Mouse (Mus musculus) gastrocnemius, postnatal 36 days (tissue): Measurements from ENCODE around the gene Hdac7. TPM values are rescaled to one million over a fixed set of nuclear protein-coding genes. Genes with fewer than 3 reads are reported as not detected.

ENCODE experiments used
- DNase-seq, 2 experiments: peaks; one replicate each; pipeline ENCODE4 v3.0.0; 2022
- intact Hi-C: fragments of 180-260 bp; cut with DNase I; formaldehyde crosslinking; loops from one replicate; pipeline ENCODE4 v1.15.1; 2025
- total RNA-seq, 2 experiments: library from RNA; stranded (reverse); gene quantifications; 2 replicates each; pipeline ENCODE4 v1.2.3; 2021

Gene Hdac7
- total RNA-seq, 2 experiments from 2014 or later = 10.6 to 11.8 TPM

DNA sequence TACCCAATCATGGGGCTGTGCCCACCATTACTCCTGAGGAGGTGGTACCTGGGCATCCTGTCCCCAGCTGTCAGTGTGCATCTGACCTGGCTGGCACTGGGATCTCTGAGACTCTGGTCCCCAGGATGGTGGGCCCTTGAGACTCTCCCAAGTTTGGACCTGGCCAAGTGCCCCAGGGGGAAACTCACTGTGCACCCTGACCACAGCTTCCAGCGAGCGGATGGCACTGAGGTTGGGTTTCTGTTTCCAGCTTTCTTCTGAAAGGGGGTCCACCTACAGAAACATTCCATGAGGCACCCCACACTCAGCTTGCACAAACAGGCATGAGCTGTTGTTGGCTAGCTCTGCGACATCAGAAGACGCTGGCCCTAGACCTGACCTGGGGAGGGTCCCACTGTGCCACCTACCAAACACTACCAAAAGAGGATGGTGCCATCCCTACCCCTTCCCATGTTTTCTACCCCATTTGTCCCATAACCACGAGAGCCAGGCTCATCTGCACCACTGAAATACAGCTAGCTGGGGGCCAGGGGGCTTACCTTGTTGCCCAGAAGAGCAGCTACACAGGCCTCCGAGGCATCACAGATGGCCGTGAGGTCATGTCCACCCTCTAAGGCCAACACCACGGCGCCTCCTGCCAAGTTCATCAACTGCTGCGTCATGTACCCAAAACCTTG, 48.6 kb downstream of the Hdac7 start:
- intact Hi-C loops = no loop called here
- DNase-seq = no peak

DNA sequence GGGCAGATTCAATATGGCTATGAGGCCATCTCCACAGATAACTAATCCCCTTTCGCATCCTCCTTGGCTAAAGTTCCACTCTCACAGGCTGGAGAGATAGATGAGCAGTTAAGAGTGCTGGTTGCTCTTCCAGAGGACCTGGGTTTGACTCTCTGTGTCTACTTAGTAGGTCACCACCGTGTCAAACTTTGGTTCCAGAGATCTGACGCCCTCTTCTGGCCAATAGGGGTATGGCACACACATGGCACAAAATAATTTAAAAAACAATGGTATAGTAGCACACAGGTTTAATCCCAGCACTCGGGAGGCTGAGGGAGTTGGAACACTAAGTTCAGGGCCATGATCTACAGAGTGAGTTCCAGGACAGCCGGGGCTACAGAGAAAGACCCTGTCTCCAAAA, 50.0 kb downstream of the Hdac7 start:
- no peak for DNase-seq
- intact Hi-C loops = no loop called here

DNA sequence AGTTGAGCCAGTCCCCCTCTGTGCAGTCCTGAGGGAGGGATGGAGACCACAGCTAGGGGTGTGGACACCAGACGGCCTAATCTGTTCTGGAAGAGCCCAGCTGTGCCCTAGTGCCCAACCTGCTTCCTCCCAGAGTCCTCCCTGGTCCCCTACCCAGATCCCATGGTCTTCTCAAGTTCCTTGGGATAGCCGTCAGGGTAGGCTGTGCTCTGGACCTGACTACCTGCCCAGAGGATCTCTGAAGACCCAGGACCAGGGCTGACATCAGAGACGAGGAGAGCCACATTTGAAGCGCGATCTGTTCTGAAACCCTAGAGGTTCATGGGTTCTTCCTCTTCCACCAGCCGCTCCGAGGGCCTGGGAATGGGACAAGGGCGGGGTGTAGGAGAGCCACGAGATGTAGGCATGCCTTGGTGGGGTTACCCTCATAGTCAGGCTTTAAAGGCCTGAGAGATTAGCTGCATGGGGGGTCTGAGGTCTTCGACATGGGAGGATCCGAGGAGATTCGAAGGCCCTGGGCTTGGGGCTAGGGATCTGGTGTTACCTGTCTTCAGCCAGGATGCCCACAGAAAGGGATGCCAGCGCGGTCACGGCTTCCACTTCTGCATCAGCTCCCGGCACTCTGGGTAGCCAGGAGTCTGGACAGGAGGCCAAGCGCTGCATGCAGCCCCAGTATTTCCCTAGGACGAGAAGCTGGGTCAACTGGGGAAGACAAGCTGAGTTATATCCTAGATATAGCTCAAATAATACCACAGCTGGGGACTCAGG, 50.7 kb downstream of the Hdac7 start:
- no peak for DNase-seq
- intact Hi-C loops = no loop called here

DNA sequence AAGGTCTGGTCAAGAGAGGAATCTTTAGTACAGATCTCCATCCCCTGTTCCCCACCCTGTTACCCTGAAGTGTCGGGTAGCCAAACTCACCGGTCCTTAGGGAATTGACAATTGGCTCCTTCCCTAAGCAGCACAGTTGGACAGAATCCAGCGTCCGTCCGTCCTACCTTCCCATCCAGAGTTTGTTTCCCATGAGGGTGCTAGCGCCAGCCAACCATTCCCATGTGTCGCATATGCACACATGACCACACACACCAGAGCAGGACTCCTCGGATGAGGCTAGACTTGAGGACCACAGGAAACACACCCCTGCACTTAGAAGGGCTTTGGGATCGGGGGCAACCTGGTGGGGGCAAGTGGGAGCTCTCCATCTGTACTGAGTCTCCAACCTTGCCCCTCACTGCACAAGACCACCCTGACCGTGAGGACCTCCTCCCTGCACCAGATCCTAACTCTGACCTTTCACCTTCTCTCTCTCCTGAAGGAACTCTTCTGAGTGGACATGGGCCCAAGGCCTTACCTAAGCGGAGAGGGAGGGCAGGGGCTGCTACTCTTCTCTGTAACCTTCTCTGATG, 53.1 kb downstream of the Hdac7 start:
- intact Hi-C loops = no loop called here
- DNase-seq = no peak

DNA sequence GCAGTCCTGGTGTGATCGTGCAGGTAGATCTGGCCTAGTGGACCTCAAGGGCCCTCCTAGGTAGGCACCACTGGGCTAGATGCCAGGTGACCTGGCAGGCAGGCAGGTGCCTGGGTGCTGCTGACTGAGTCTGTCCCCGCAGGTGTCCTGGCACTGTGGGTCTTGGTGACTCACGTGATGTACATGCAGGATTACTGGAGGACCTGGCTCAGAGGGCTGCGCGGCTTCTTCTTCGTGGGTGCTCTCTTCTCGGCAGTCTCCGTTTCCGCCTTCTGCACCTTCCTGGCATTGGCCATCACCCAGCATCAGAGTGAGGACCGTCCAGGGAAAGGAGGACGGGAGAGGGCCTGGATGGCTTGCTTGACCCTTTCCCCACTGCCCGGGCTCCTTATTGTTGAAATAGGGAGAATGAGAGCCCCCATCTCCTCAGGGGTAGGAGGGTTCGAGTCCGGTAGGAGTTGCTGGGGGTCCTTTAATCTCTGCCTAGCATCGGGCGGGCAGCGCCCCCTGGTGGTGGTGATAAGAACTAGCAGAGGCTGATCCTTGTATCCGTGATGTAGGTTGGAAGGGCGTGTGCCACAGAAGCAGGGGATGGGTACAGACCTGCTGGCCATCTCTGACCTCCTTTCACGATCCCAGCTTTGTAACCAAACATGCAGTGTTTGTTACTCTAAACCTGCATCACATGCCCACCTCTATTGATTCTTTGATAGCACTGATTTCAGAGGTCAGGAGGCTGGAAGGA, 54.4 kb downstream of the Hdac7 start:
- intact Hi-C loops = no loop called here
- DNase-seq = no peak

DNA sequence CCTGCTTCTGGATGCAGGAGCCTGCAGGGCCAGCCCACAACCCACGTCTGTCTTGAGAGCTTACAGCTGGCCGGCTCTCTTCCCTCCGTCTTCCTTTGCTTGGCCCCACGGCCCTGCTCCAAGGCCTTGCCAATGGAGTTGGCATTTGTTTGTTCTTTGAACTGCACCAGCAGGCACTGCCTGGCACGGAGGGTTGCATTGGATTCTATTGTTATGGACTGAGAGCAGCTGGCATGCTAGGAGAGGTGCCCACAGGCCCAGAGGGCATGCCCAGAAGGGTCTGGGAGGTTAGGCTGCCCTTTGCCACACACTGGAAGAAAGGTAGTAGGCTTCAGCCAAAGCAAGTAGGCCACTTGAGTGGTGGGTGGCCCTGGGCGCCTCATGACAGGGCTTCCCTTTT, 55.5 kb downstream of the Hdac7 start:
- no peak for DNase-seq
- intact Hi-C loops = no loop called here

DNA sequence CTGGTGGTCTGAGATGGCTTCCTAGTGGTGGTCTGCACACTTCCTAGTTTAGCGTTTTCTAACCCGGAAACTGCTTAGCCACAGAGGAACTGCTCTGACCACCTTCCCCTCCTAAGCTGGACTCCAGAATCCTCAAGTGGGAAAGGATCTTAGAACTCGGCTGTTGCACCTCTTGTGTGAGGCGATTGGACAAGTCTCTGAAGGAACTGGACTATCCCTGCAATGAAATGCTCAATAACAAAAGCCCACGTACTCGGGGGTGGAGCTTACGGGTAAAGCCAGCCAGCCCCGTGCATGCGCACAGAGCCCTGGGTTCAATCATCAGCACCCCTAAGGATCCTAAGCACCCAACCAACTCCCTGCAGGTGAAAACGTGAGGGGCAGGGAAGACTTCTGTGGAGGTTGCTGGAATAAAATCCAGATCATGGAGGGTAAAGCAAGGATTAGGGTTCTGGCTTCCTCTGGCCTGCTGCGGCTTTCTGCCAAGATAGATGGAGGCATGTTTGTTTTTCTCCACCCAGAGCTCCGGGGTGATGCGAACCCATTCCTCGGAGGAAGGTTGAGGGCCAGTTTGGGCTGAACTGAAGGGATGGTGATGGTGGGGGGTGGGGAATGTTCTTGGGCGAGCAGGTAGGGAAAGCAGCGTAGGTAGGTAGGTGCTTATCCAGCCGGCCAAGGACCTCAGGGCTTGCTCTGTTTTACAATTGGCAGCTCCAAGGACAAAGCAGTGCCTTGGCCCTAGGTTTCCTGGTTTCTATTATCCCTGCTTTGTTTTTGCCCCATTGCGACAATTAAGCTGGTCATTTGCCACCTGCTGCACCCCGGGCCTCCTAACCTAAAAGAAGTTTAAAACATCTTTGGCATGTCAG, 56.3 kb downstream of the Hdac7 start:
- DNase-seq = no peak
- intact Hi-C loops = no loop called here

DNA sequence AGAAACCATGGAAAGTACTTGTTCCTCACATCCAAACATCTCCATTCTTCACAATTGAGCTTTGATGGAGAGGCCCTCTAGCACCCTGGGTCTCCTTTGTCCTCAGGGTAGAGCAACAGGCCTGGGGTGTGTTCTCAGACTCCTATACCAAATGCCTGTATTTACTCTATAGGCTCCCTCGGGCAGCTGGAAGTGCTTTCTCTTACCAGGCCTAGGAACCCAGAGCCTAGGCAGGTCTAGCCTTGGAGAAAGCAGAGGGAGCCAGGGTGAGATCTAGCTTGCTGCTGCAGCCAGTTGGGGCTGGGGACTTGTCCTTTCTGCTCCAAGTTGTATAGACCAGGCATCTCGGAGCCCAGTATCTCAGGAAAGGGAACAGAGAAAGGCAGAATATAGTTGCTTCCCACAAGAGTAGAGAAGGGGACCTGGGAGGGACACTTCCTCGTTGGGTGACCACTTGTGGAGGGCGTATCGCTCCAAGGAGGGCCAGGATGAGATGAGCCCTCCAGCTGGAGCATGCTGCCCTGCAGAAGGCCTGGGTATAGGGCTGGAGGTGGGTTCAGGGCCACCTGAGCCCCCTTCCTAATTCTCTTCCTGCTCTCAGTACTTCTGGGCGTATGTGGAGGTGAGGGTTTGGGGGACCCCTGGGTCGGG, 57.0 kb downstream of the Hdac7 start:
- intact Hi-C loops = no loop called here

DNA sequence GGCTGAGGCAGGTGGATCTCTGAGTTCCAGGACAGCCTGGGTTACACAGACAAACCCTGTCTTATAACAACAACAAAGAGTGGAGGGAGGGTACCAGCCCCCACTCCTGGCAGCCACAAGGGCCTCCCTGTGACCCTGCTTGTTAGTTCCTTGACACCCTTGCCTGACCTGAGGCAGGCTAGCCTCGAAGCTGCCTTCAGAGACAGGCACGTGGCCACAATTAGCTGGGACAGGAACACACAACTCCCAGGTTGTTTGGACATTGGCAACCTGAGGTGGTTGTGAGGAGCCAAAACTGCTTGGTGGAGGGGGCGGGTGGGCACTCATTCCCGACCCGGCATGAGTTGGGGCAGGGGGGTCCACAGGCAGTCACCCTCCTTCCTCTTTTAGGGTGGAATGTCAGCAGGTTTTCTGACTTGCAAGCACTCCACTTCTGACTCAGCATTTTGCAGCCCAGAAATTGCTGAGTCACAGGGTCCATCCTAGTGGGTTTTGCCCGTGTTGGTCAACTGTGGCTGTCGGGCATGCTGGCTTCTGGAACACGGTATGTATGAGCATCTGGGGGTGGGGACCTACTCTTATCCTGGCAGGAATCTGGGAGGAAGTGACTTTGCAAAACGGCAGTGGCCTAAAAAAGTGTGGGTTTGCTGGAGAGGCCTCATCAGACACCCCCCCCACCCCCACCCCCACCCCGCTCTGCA, 57.7 kb downstream of the Hdac7 start:
- intact Hi-C loops = no loop called here
- DNase-seq = no peak

More for the DNA sequence above, 57.0 kb downstream of the Hdac7 start:
- no peak for DNase-seq

DNA sequence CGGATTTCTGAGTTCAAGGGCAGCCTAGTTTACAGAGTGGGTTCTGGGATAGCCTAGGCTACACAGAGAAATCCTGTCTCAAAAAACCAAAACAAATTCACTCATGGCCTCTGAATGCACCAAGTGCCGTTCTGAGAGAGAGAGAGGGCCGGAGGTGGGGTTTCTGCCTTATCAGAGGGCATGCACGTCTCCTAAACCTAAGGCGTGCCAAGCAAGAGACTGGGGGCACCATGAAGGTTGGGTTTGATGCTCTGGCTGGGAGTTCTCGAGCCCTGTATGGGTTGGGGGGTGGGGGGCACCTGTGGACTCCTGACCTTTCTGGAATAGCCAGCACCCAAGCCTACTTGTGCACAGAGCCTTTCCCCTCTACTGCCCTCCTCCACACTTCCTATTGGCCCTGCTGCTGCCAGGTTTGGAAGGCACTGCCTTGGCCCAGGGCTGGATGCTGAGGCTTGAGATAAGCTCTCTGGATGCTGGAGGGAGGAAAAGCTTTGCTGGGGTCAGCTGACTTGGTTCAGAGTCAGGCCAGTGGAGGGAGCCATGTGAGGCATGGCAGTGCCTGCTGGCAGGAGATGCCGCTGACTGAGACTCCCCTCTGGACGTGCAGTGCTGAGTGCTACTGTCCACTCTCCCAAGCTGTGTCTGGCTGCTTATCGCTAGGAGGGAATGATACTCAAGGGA, 58.4 kb downstream of the Hdac7 start:
- intact Hi-C loops = no loop called here
- DNase-seq = no peak

DNA sequence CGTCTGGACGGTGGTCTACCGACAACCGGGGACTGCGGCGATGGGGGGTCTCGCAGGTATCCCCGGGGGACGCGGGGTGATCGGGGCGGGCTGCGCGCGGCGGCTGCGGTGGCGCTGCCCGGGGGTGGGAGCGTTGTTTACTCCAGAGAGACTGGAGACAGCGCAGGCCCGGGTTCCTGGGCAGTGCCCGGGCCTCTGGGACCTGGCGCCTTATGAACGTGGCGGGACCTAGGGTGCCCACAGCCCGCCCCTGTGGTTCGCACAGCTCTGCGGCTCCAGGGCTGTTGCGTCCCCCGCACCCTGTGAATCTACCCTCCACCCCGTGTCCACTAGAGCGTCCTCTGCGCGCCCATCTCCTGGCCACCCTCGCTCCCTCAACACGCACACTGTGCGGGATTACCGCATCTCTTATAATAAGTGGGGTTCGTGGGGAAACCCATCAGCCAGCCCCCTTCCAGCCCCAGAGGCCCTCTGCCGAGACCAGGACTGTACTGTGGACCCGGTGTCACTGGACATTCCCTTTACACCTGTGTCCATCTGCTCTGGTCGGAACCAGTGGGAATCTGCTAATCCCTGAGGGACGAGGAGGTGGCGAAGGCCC, 59.6 kb downstream of the Hdac7 start:
- no peak for DNase-seq
- intact Hi-C loops = no loop called here

DNA sequence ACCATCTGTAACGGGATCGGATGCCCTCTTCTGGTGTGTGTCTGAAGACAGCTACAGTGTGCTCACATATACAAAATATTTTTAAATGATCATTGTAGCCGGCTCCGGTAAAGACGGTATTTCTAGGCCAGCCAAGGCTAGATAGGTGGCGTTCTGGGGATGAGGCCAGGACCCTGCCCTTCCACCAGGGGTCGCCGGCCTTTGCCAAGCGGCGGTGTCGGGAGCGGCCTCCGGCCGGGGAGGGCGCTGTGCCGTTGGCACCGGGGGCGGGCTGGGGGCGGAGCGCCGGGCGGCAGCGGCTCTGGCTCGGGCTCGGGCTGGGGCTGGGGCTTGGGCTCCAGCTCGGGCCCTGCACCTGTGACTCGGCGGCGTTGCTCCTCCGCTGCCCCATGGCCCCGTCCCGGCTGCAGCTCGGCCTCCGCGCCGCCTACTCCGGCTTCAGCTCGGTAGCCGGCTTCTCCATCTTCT, 60.2 kb downstream of the Hdac7 start:
- intact Hi-C loops = no loop called here
- peak; percentile 80 to 89 for DNase-seq

DNA sequence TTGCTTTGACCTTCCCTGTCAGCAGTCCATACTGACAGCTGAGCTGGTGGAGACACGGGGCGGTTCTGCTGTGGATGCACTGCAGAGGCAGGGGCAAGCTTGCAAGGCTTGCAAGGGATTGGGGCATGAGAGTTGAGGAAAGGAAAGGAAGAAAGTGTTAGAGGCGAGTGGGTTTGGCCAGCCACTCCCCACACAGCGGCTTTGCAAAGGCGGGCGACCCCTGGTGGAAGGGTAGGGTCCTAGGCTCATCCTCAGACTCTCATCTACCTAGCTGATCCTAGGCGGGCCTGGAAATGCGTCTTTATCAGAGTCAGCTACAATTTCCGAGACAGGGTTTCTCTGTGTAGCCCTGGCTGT, 61.6 kb downstream of the Hdac7 start:
- DNase-seq = peak; percentile 72 to 75
- intact Hi-C loops = loop anchor here (1.0 kb wide), 1 partner anchor 68 kb away; no protein-coding TSS in a partner anchor

DNA sequence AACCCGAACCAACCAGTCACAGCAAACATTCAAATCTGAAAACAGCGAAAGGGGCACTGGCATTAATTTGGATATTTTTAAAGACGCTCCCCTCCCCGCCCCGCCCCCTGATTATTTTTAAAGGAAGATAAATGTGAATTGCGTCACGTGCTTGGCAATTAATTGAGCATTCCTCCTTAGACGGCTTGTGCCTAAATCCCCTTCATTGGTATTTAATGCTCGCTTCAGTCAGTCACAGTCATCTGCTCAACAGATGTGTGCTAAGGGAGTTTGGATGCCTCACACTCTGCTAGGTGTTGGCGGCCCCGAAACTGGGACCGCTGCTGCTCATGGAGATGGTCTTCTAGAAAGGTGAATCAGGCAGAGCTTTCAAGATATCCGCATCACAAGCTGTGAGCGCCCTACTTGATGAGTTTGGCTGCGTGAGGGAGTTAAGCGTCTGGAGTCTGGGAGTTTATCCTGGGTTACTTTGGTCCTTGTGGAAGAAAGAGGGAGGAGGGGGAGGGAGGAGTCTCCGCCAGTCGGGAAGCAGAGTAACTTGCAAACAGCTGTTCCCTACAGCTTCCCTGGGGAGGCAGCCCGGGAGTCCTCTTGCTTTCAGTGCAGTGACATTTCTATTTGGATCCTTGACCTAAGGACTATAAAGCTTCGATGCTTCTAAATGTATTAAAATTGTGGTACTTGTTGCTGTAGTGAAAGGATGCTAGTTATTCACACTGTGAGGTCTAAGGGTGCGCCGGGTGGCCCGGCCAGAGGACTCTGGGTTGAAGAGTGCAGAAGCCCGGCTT, 62.1 kb downstream of the Hdac7 start:
- DNase-seq = no peak
- intact Hi-C loops = no loop called here

DNA sequence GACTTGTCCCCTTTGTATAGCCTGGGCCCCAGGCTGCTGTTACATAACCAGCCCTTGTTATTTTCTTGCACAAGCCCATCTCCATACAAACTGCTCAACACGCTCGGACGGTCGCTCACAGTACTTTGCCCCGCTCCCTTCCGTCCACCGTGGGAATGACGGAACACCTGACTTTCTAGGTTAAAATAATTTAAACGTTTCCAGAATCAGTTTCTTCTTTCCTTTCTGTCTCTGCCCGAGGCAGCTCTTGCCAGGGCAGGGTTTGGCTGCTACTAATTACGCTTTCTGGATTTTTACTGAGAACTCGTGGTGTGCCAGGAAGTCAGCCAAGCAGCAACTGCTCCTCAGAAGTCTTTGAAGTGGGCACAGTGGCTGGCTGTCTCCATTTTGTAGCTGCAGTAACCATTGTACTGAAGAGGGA, 63.7 kb downstream of the Hdac7 start:
- intact Hi-C loops = no loop called here

DNA sequence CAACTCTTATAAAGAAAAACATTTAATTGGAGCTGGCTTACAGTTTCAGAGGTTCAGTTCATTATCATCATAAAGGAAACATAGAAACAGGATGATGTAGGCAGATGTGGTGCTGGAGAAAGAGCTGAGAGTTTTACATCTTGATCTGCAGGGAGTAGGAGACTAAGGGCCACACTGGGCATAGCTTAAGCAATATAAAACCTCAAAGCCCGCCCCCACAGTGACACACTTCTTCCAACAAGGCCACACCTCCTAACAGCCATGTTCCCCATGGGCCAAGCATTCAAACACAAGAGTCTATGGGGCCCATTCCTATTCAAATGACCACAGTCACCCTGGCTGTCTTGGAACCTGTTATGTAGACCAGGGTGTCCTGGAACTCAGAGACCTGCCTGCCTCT, 64.7 kb downstream of the Hdac7 start:
- intact Hi-C loops = no loop called here

More for the DNA sequence above, 63.7 kb downstream of the Hdac7 start:
- DNase-seq = no peak

More for the DNA sequence above, 64.7 kb downstream of the Hdac7 start:
- no peak for DNase-seq
